Mouse (Mus musculus) cerebellum, adult 9-10 months (tissue): ENCODE measurements at regions not wholly inside any gene's neighbourhood (a gene's known extent, or its start where the extent isn't known, plus 50 kb on each side); places are given as distances from the start of the nearest gene placed in this dataset.

Source experiments
- DNase-seq: peaks from one replicate; pipeline ENCODE4 v3.0.0; 2022

GRCm38 (mm10) chr13:102595602-102596001, 97.8 kb upstream of the Cd180 start:
- no peak for DNase-seq

GRCm38 (mm10) chr13:102596101-102596500, 97.3 kb upstream of the Cd180 start:
- no peak for DNase-seq

GRCm38 (mm10) chr13:102598181-102598580, 95.2 kb upstream of the Cd180 start:
- DNase-seq, result no peak

- no peak for DNase-seq
Measured at GRCm38 (mm10) chr13:102599602-102600001, 93.8 kb upstream of the Cd180 start.

- no peak for DNase-seq
Measured at GRCm38 (mm10) chr13:102600026-102600425, 93.3 kb upstream of the Cd180 start.

GRCm38 (mm10) chr13:102624461-102624860, 68.9 kb upstream of the Cd180 start:
- DNase-seq, result no peak

GRCm38 (mm10) chr13:102625171-102625835, 68.1 kb upstream of the Cd180 start:
- DNase-seq, result no peak

GRCm38 (mm10) chr13:102625836-102626340, 67.5 kb upstream of the Cd180 start:
- no peak for DNase-seq

GRCm38 (mm10) chr13:102627786-102628185, 65.6 kb upstream of the Cd180 start:
- no peak for DNase-seq

- DNase-seq, result no peak
Measured at GRCm38 (mm10) chr13:102629176-102629575, 64.2 kb upstream of the Cd180 start.

- no peak for DNase-seq
Measured at GRCm38 (mm10) chr13:102634236-102634957, 59.0 kb upstream of the Cd180 start.

- no peak for DNase-seq
Measured at GRCm38 (mm10) chr13:102636032-102636431, 57.3 kb upstream of the Cd180 start.

GRCm38 (mm10) chr13:102637059-102637458, 56.3 kb upstream of the Cd180 start:
- no peak for DNase-seq

GRCm38 (mm10) chr13:102639651-102640050, 53.7 kb upstream of the Cd180 start:
- DNase-seq, result no peak

GRCm38 (mm10) chr13:102640171-102640570, 53.2 kb upstream of the Cd180 start:
- DNase-seq, result no peak
